Mouse (Mus musculus) Patski (cell line): ENCODE measurements around the gene Cst9. TPM values are rescaled to one million over a fixed set of nuclear protein-coding genes. Genes with fewer than 3 reads are reported as not detected.

Experiments used
- ATAC-seq: fragments of 100-300 bp; one replicate; pipeline ENCODE4 v1.8.0; 2021
- CTCF ChIA-PET: fragments of 350-600 bp; sonication (Branson Sonifier 250); formaldehyde crosslinking; loops from one replicate; lab custom pipeline; 2022; ENCODE audit warnings: inconsistent platforms; lab: Charles Lee
- POLR2A ChIA-PET: fragments of 350-600 bp; sonication (Branson Sonifier 250); formaldehyde crosslinking; loops from one replicate; lab custom pipeline; 2022; ENCODE audit warnings: antibody characterized with exemption, inconsistent platforms; lab: Charles Lee
- DNase-seq: peaks from one replicate; pipeline ENCODE4 v3.0.0-alpha.2; 2011; ENCODE audit warnings: low read depth, low spot score
- H3K27me3 ChIP-seq: fragments of 371-371 bp; one replicate; pipeline ENCODE4 v1.5.1; 2021
- CTCF ChIP-seq: fragments of 100-300 bp; IDR thresholded peaks from one replicate; pipeline ENCODE4 v1.5.1; 2021
- in situ Hi-C: fragments of 300-500 bp; cut with MboI; formaldehyde crosslinking; loops from 3 replicates; pipeline ENCODE4 v1.11.1; 2018; ENCODE audit warnings: low pct_unique_long_range_greater_than_20kb, mixed read lengths
- polyA plus RNA-seq: library from polyadenylated mRNA; unstranded; gene quantifications from one replicate; pipeline ENCODE4 v1.2.3, GENCODE M21; 2021

Cst9 gene
- not detected for polyA plus RNA-seq

DNA sequence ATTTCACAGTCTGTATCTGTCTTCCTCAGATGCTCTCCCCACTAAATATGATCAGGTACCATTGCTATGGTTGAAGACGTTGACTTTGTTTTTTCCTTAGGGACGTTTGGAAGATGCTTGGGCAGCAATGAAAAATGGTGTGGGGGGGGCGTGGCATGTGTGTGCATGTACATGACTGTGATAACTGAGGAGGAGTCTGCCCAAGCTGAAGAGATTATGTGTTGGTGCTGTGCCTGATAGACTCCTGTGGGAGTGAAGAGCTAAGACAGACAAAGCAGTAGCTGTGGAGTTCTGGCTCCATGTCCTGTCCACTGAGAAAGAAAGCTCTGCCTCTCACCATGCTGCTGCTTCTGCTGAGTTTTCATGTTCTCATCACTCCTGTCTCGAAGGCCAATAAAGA is at the start of gene Cst9:
TSS of gene Cst9 (plus strand) at position 236 of the 400 bp plus-strand sequence.
- no peak for ATAC-seq
- DNase-seq, result no peak
- H3K27me3 ChIP-seq, result peaks cover 9% of the 10 kb centered on the region
- CTCF ChIA-PET, result no interaction called here
- POLR2A ChIA-PET, result no interaction called here
- in situ Hi-C loops, result no loop called here
- TF ChIP-seq CTCF, result no peak

DNA sequence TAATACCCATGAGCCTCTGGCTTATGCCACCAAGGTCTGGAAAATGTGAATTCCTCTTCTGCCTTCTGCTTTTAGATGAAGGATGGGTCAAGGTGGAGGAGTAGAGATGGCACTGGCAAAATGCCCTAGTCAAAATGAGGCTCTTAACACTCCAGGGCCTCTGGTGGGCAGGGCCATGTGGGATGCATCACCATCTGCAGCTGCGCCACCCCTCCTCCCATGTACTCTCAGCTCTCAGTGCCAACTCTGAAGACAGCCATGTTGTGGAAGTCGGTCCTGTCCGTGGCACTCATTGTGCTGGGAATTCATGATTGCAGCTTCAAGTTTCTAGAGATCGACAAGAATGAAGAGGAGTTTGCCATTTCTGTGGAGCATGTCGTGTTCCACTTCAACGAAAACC is 45.8 kb upstream of the Cst9 start, which contains the start of gene Cst12:
TSS of gene Cst12 (plus strand) at position 220 of the 400 bp plus-strand sequence.
- TF ChIP-seq CTCF, result no peak
- ChIA-PET POLR2A (no interaction called here), CTCF (interaction anchor here (1.4 kb wide), 1 partner anchor 8 kb away, joined by 3 read pairs; no protein-coding TSS in a partner anchor)
- in situ Hi-C loops, result no loop called here
- no peak for DNase-seq
- H3K27me3 ChIP-seq, result no peaks in the 10 kb centered on the region
- ATAC-seq, result no peak

DNA sequence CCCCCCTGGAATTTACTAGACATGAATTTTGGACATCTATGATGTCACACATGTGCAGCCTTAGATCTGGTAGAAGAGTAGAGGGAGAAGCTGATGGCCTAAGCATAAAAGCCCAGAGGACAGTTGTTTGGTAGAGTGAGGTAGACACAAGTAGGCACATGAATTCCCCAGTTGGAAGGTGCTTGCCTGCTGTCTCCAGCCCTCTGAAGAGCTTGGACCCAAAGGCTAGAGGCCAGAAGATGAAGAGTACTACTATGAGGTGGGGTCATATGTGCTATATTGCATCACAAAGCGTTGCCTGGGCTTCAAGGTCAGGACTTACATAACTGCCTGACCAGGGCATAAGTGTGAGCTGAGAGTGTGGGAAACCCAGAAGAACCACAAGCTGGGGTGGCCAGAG is 36.5 kb upstream of the Cst9 start, which contains the start of gene Cst8:
TSS of gene Cst8 (plus strand) at position 301 of the 400 bp plus-strand sequence.
- in situ Hi-C loops, result no loop called here
- POLR2A ChIA-PET, result no interaction called here
- TF ChIP-seq CTCF, result no peak
- CTCF ChIA-PET, result no interaction called here
- no peaks in the 10 kb centered on the region for H3K27me3 ChIP-seq
- ATAC-seq (no peak), DNase-seq (no peak)

DNA sequence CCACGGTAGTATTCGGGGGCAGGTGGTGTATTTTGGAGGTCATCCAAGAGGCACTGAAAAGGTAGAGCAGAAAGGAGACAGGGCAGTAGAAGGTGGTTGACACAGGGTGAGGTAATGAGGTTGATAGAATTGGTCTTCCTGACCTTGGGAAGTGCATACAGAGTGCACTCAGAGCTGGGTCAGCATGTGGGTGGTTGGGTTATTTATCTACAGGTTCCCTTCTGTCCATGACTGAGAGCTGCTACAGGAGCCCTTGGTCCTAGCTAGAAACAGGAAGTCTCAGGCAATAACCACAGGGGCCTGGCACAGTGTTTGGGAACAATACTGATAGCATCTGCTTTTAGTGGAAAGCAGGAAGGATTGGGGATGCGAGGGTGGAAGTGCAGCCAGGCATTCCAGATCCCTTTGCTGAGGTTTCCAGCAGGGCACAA is 33.4 kb upstream of the Cst9 start:
- TF ChIP-seq CTCF, result no peak
- no peaks in the 10 kb centered on the region for H3K27me3 ChIP-seq
- ATAC-seq, result no peak
- no peak for DNase-seq
- ChIA-PET POLR2A (no interaction called here), CTCF (interaction anchor here (1.0 to 1.7 kb wide), 3 partner anchors 11 to 50 kb away, joined by 3 to 4 read pairs (median 4); no protein-coding TSS in a partner anchor)
- in situ Hi-C loops, result no loop called here

DNA sequence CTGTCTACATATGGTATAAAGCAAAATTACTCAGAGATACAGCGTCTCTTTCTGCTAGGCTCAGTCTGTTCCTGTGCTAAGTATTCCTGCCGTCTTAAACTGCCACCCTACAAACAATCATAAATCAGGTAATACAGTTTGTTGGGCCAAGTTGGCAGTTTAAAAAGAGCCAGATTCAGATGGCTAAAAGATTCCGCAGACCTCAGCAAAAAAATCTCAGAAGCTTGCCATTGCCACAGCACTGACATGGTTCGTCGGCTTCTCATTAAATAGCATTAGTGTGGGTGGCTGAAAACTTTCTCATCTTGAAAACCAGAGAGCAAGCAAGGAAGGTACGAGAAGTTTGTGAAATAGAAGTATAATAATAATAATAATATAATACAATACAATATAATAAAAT is 28.3 kb upstream of the Cst9 start:
- TF ChIP-seq CTCF, result no peak
- ChIA-PET POLR2A (no interaction called here), CTCF (no interaction called here)
- in situ Hi-C loops, result no loop called here
- DNase-seq (no peak), ATAC-seq (no peak)
- H3K27me3 ChIP-seq, result peaks cover 5% of the 10 kb centered on the region

DNA sequence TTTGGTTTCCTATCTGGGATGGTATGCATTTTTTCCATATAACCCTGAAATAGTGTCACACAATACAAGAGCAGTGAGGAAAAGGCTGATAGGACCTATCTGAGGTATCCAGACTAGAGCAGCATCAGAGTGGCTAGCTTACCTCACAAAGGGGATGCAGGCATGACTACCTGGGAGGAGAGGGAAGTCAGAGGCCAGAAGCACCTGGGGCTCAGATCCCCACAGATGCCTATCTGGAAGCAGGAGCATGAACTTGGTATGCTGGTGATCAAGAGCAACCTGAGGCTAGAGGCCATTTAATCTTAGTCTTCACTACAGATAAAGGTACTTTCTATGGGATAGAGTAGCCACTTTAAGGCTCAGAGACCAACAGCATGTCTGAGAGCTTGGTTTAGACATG is 15.0 kb upstream of the Cst9 start, which contains the start of gene Cst13:
TSS of gene Cst13 (plus strand) at position 173 of the 400 bp plus-strand sequence.
- peaks cover 8% of the 10 kb centered on the region for H3K27me3 ChIP-seq
- ChIA-PET CTCF (no interaction called here), POLR2A (no interaction called here)
- in situ Hi-C loops, result no loop called here
- TF ChIP-seq CTCF, result no peak
- DNase-seq (no peak), ATAC-seq (no peak)

DNA sequence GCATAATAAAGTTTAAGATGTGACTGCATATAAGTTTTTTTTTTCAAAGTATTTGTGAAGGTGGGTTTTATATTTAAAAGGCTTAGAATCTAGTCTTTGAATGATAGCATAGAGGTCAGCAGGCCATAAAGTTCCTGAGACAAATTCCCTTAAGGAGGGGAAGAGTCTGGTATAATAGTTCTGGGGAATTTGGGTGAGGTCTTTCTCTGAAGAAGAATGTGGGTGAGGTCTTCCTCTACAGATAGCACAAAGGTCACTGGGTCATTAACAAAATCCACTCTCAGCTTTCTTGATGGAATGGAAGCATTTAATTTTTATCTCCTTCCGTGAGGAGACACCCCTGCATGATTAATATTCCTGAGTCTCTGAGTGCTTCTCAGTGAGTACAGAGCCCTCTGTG is 9.0 kb upstream of the Cst9 start:
- ChIA-PET CTCF (no interaction called here), POLR2A (no interaction called here)
- in situ Hi-C loops, result no loop called here
- H3K27me3 ChIP-seq, result no peaks in the 10 kb centered on the region
- TF ChIP-seq CTCF, result no peak
- ATAC-seq, result no peak
- DNase-seq, result no peak

DNA sequence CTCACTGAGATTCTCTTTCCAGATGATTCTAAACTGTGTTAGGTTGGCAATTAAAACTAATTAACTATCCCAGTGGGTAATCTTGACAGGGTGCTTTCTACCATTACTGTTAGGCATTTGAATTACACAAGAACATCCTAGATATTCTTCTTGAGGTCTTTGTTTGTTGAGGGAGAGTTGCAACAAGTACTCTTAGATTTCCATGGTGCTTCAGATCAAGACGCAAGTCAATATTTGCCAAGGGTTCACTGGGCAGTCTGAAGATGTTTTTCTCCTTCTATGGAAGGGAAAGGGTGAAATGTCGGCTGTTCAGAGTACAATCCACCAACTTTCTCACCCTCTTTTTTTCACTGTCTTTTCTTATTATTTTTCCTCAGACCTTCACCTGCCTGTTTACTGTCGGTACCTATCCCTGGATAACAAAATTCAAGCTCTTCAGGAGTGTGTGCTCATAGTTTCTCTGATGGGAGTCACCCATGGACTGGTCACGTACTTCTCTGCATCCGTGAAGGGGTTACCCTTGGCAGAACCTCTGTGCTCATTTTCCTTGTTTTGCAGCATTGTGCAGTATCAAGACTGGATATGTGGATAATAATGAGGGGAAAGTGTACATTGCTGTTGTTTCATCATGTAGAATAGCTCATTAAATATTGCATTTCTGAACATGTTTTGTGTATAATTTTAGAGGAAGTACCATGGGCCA is 3.3 kb downstream of the Cst9 start:
- in situ Hi-C loops, result no loop called here
- ChIA-PET CTCF (interaction anchor here (1.0 kb wide), 1 partner anchor 62 kb away, joined by 3 read pairs; no protein-coding TSS in a partner anchor), POLR2A (no interaction called here)
- ATAC-seq (no peak), DNase-seq (no peak)
- peaks cover 12% of the 10 kb centered on the region for H3K27me3 ChIP-seq
- no peak for TF ChIP-seq CTCF

DNA sequence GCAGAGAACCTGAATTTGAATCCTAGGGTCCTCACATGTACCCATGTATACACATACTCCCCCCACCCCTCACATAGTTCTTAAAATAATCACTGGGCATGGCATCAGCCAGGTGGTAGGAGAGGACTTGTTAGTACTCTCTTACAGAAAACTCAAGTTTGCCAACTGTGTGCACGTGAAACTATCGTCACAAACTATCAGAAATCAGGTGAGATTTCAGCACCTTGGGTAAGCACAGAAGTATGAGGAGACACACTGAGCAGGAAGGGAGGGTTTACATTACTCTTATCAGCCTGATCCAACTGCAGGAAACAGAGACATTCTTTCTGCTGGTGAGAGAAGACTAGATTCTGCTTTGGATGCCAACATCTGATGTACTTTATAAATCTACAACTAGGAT is 4.3 kb downstream of the Cst9 start:
- in situ Hi-C loops, result no loop called here
- no peak for ATAC-seq
- CTCF ChIA-PET, result no interaction called here
- TF ChIP-seq CTCF, result no peak
- no peak for DNase-seq
- POLR2A ChIA-PET, result no interaction called here
- peaks cover 9% of the 10 kb centered on the region for H3K27me3 ChIP-seq

DNA sequence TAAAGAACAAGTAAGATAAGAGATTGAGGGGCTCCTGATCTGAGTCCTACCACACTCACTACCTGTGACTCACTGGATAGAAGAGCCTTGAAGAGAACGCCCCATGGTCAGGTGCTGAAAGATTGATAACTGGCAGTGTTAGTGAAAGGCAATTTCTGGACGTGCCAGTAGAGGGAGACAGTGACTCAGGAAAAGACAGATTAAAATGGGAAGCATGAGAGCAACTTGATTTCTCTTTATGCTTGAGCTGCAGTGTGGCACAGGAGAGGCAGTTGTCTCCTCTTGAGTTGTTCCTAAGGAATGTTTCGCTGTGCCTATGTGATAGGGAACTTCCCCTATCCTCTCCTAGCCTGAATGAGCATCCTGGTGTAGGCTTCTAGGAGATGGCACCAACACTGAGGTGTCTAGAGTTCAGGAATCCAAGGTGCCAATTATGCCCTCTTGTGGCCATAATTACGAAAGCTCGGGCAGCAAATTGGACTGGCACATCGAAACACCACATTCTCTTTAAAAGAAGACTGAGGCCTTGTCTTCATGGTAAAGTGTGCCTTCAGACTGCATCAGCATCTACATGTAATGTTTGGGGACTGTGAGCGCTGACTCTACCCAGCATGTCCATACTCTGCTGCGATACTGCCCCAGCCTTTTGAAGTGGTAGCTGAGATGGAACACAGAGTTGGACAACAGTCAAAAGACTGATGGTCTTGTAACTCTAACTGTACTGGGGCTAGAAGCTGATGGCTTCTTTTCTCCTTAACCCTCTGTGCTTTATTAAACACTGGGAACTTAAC is 16.4 kb downstream of the Cst9 start:
- ChIA-PET POLR2A (interaction anchor here (0.7 to 2.4 kb wide), 4 partner anchors 14 to 51 kb away, joined by 4 to 10 read pairs (median 8); partner anchors contain the start of gene 9230104L09Rik), CTCF (interaction anchor here (0.9 to 14.1 kb wide), 21 partner anchors 10 to 145 kb away, joined by 3 to 330 read pairs (median 8); partner anchors contain the start of genes Cst3 and Cstl1)
- in situ Hi-C loops, result loop anchor here (5.0 kb wide), 2 partner anchors 51 to 99 kb away; partner anchors contain the start of gene Cstl1
- peaks cover 11% of the 10 kb centered on the region for H3K27me3 ChIP-seq
- TF ChIP-seq CTCF, result peak; percentile 87
- DNase-seq, result peak; percentile 20
- peak; percentile 92 for ATAC-seq
